Mouse (Mus musculus): ENCODE measurements around the gene Ackr4. TPM values are rescaled to one million over a fixed set of nuclear protein-coding genes. Genes with fewer than 3 reads are reported as not detected.

The Ackr4 gene
- polyA plus RNA-seq, 1 experiment: 0.11 TPM

DNA sequence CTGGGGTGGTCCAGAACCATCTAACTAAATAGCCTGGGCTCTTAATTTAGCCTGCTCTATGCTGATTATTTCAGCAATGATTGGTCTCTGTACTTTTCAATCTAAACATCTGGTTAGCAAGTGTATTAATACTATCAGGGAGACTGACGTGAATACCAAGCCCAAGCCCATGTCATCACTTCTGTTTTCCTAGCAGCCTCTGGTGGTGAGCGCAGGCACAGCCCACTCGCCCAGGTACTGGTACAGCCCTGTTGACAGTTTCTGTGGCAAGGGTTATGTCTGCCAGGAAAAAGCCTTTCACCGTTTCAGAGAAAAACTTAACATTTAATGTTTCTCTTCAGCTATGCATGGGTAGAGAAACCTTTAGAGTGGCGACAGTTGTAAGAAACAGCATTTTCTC, 37.5 kb upstream of the Ackr4 start:
- Histone ChIP-seq H3K4me3 (no peak overlapping the region), H3K4me2 (ENCODE audit: low read depth) (no peak overlapping the region), H3K27me3 (ENCODE audit: control insufficient read depth, insufficient read depth, insufficient read length) (no peaks in the 10 kb centered on the region), H3K36me3 (ENCODE audit: control insufficient read depth, insufficient read depth) (peaks cover 52% of the 10 kb centered on the region), H3K79me2 (ENCODE audit: control insufficient read depth, insufficient read depth) (no peaks in the 10 kb centered on the region), H3ac (ENCODE audit: control insufficient read depth, insufficient read length) (no peak overlapping the region)
- TF ChIP-seq TCF3 (IDR thresholded peaks at IDR 0.05; ENCODE audit: insufficient read length, low read depth) (no peak), MYOD1 (IDR thresholded peaks at IDR 0.05; ENCODE audit: control insufficient read depth in 1 of 3, insufficient read length in 2 of 3, low read depth in 2 of 3) (no peak), POLR2AphosphoS2 (IDR thresholded peaks at IDR 0.05; ENCODE audit: insufficient read length, low read depth) (no peak), SRF (IDR thresholded peaks at IDR 0.05; ENCODE audit: control insufficient read depth, insufficient read length, low read depth) (no peak), TCF12 (IDR thresholded peaks at IDR 0.05; ENCODE audit: insufficient read depth, poor library complexity, severe bottlenecking) (no peak), CEBPB (IDR thresholded peaks at IDR 0.05; ENCODE audit: insufficient read depth, poor library complexity, severe bottlenecking) (no peak), REST (IDR thresholded peaks at IDR 0.05; ENCODE audit: insufficient read depth, insufficient read length) (no peak), E2F4 (IDR thresholded peaks at IDR 0.05; ENCODE audit: insufficient read depth) (no peak), MYOG (IDR thresholded peaks at IDR 0.05; ENCODE audit: control insufficient read depth in 1 of 3, insufficient read depth in 1 of 3, insufficient read length in 2 of 3, low read depth in 2 of 3) (no peak)

DNA sequence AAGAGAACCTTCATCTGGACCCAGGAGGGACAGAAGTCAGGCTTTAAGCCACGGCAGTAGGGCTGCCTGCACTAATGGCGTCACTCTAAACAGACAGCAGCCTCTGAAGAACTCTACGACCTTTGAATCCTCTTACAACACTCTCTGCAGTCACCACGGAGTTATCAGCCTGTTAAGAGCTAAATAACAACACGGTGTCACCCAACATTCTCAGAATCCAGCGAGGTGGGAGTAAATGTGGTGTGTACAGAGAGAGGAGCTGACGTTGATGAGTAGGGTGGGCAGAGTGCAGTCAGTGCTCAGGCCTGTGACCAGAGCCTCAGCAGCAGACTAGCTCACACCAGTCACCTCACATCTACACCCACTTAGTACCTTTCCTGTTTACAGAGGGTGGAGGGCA, 34.4 kb upstream of the Ackr4 start:
- H3K4me3 ChIP-seq: no peak overlapping the region
- H3K27me3 ChIP-seq (ENCODE audit: control insufficient read depth, insufficient read depth, insufficient read length): no peaks in the 10 kb centered on the region
- H3K4me2 ChIP-seq (ENCODE audit: low read depth): no peak overlapping the region
- peaks cover 60% of the 10 kb centered on the region for H3K36me3 ChIP-seq (ENCODE audit: control insufficient read depth, insufficient read depth)
- TF ChIP-seq MYOG (IDR thresholded peaks at IDR 0.05; ENCODE audit: control insufficient read depth in 1 of 3, insufficient read depth in 1 of 3, insufficient read length in 2 of 3, low read depth in 2 of 3) (no peak), POLR2A (IDR thresholded peaks at IDR 0.05; ENCODE audit: insufficient read length, low read depth) (no peak), E2F4 (IDR thresholded peaks at IDR 0.05; ENCODE audit: insufficient read depth) (no peak), CEBPB (IDR thresholded peaks at IDR 0.05; ENCODE audit: insufficient read depth, poor library complexity, severe bottlenecking) (no peak), REST (IDR thresholded peaks at IDR 0.05; ENCODE audit: insufficient read depth, insufficient read length) (no peak), USF1 (IDR thresholded peaks at IDR 0.05; ENCODE audit: low read depth) (no peak), SRF (IDR thresholded peaks at IDR 0.05; ENCODE audit: control insufficient read depth, insufficient read length, low read depth) (no peak), TCF12 (IDR thresholded peaks at IDR 0.05; ENCODE audit: insufficient read depth, poor library complexity, severe bottlenecking) (no peak), MAX (IDR thresholded peaks at IDR 0.05; ENCODE audit: low read depth) (no peak), POLR2AphosphoS2 (IDR thresholded peaks at IDR 0.05; ENCODE audit: insufficient read length, low read depth) (no peak), TCF3 (IDR thresholded peaks at IDR 0.05; ENCODE audit: insufficient read length, low read depth) (no peak), MYOD1 (IDR thresholded peaks at IDR 0.05; ENCODE audit: control insufficient read depth in 1 of 3, insufficient read length in 2 of 3, low read depth in 2 of 3) (no peak)
- no peaks in the 10 kb centered on the region for H3K79me2 ChIP-seq (ENCODE audit: control insufficient read depth, insufficient read depth)
- no peak overlapping the region for H3ac ChIP-seq (ENCODE audit: control insufficient read depth, insufficient read length)

- Histone ChIP-seq H3K4me2 (ENCODE audit: low read depth) (no peak overlapping the region), H3ac (ENCODE audit: control insufficient read depth, insufficient read length) (no peak overlapping the region), H3K79me2 (ENCODE audit: control insufficient read depth, insufficient read depth) (no peaks in the 10 kb centered on the region), H3K4me3 (no peak overlapping the region), H3K36me3 (ENCODE audit: control insufficient read depth, insufficient read depth) (peaks cover 53% of the 10 kb centered on the region), H3K27me3 (ENCODE audit: control insufficient read depth, insufficient read depth, insufficient read length) (no peaks in the 10 kb centered on the region)
- no peak for TF ChIP-seq MYOG (IDR thresholded peaks at IDR 0.05; ENCODE audit: control insufficient read depth in 1 of 3, insufficient read depth in 1 of 3, insufficient read length in 2 of 3, low read depth in 2 of 3)
- TF ChIP-seq TCF3 (IDR thresholded peaks at IDR 0.05; ENCODE audit: insufficient read length, low read depth): no peak
- TF ChIP-seq POLR2AphosphoS2 (IDR thresholded peaks at IDR 0.05; ENCODE audit: insufficient read length, low read depth): no peak
- no peak for TF ChIP-seq POLR2A (IDR thresholded peaks at IDR 0.05; ENCODE audit: insufficient read length, low read depth)
- no peak for TF ChIP-seq USF1 (IDR thresholded peaks at IDR 0.05; ENCODE audit: low read depth)
- no peak for TF ChIP-seq MYOD1 (IDR thresholded peaks at IDR 0.05; ENCODE audit: control insufficient read depth in 1 of 3, insufficient read length in 2 of 3, low read depth in 2 of 3)
- TF ChIP-seq E2F4 (IDR thresholded peaks at IDR 0.05; ENCODE audit: insufficient read depth): no peak
- no peak for TF ChIP-seq CEBPB (IDR thresholded peaks at IDR 0.05; ENCODE audit: insufficient read depth, poor library complexity, severe bottlenecking)
- no peak for TF ChIP-seq REST (IDR thresholded peaks at IDR 0.05; ENCODE audit: insufficient read depth, insufficient read length)
- TF ChIP-seq TCF12 (IDR thresholded peaks at IDR 0.05; ENCODE audit: insufficient read depth, poor library complexity, severe bottlenecking): no peak
- TF ChIP-seq MAX (IDR thresholded peaks at IDR 0.05; ENCODE audit: low read depth): no peak
- no peak for TF ChIP-seq SRF (IDR thresholded peaks at IDR 0.05; ENCODE audit: control insufficient read depth, insufficient read length, low read depth)
Observed at GRCm38 (mm10) chr9:104157291-104157690, 30.6 kb upstream of the Ackr4 start.

- TF ChIP-seq REST (IDR thresholded peaks at IDR 0.05; ENCODE audit: insufficient read depth, insufficient read length) (no peak), CEBPB (IDR thresholded peaks at IDR 0.05; ENCODE audit: insufficient read depth, poor library complexity, severe bottlenecking) (no peak), TCF3 (IDR thresholded peaks at IDR 0.05; ENCODE audit: insufficient read length, low read depth) (no peak), MAX (IDR thresholded peaks at IDR 0.05; ENCODE audit: low read depth) (no peak)
- no peak overlapping the region for H3K4me2 ChIP-seq (ENCODE audit: low read depth)
- peaks cover 46% of the 10 kb centered on the region for H3K36me3 ChIP-seq (ENCODE audit: control insufficient read depth, insufficient read depth)
- H3K27me3 ChIP-seq (ENCODE audit: control insufficient read depth, insufficient read depth, insufficient read length): no peaks in the 10 kb centered on the region
- H3K79me2 ChIP-seq (ENCODE audit: control insufficient read depth, insufficient read depth): no peaks in the 10 kb centered on the region
- H3ac ChIP-seq (ENCODE audit: control insufficient read depth, insufficient read length): no peak overlapping the region
- no peak overlapping the region for H3K4me3 ChIP-seq
Observed at GRCm38 (mm10) chr9:104156506-104156905, 29.8 kb upstream of the Ackr4 start.

GRCm38 (mm10) chr9:104155100-104155715, 28.5 kb upstream of the Ackr4 start:
- no peaks in the 10 kb centered on the region for H3K79me2 ChIP-seq (ENCODE audit: control insufficient read depth, insufficient read depth)
- H3K4me3 ChIP-seq: no peak overlapping the region
- H3K36me3 ChIP-seq (ENCODE audit: control insufficient read depth, insufficient read depth): peaks cover 39% of the 10 kb centered on the region
- no peak overlapping the region for H3ac ChIP-seq (ENCODE audit: control insufficient read depth, insufficient read length)
- H3K27me3 ChIP-seq (ENCODE audit: control insufficient read depth, insufficient read depth, insufficient read length): no peaks in the 10 kb centered on the region
- H3K4me2 ChIP-seq (ENCODE audit: low read depth): no peak overlapping the region
- TF ChIP-seq SRF (IDR thresholded peaks at IDR 0.05; ENCODE audit: control insufficient read depth, insufficient read length, low read depth): no peak
- no peak for TF ChIP-seq POLR2AphosphoS2 (IDR thresholded peaks at IDR 0.05; ENCODE audit: insufficient read length, low read depth)
- no peak for TF ChIP-seq MAX (IDR thresholded peaks at IDR 0.05; ENCODE audit: low read depth)
- TF ChIP-seq USF1 (IDR thresholded peaks at IDR 0.05; ENCODE audit: low read depth): no peak
- TF ChIP-seq E2F4 (IDR thresholded peaks at IDR 0.05; ENCODE audit: insufficient read depth): no peak
- no peak for TF ChIP-seq POLR2A (IDR thresholded peaks at IDR 0.05; ENCODE audit: insufficient read length, low read depth)
- no peak for TF ChIP-seq MYOG (IDR thresholded peaks at IDR 0.05; ENCODE audit: control insufficient read depth in 1 of 3, insufficient read depth in 1 of 3, insufficient read length in 2 of 3, low read depth in 2 of 3)
- TF ChIP-seq TCF12 (IDR thresholded peaks at IDR 0.05; ENCODE audit: insufficient read depth, poor library complexity, severe bottlenecking): no peak
- TF ChIP-seq MYOD1 (IDR thresholded peaks at IDR 0.05; ENCODE audit: control insufficient read depth in 1 of 3, insufficient read length in 2 of 3, low read depth in 2 of 3): no peak
- TF ChIP-seq TCF3 (IDR thresholded peaks at IDR 0.05; ENCODE audit: insufficient read length, low read depth): no peak
- TF ChIP-seq CEBPB (IDR thresholded peaks at IDR 0.05; ENCODE audit: insufficient read depth, poor library complexity, severe bottlenecking): no peak
- no peak for TF ChIP-seq REST (IDR thresholded peaks at IDR 0.05; ENCODE audit: insufficient read depth, insufficient read length)

Measured in myocyte (in vitro differentiated cells).